In the genomic region with DNA sequence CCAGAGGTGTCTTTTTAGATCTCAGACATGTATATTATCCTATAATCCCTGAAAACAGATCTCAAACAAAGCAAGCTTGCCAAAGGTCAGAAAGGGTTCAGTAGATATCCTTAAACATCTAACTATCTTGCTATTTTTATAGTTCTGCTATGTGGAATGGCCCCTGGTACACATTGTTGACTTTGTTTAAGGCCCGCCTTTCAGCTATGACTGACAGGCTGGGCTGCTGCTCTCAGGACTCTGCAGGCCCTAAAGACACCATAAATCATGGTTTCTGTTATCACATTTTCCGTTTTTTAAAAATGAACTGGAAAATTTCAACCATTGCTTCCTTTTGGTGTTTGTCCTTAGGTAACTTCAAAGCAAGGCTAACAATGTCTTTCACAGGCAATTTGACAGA, we compare ENCODE assay signal across 16 mouse cellular contexts.
DNase-seq lines count a peak whose midpoint lies in the region; ATAC-seq and TF ChIP-seq lines count a peak whose summit lies in the region.
"Had no signal": no experiment of that assay in that cellular context is flagged by ENCODE, and none has a peak within 500 bp of the region (broad histone marks: within the 10 kb centered on the region; RNA-seq: fewer than 3 reads in every experiment).

No protein-coding gene starts in this region.

- no peak for DNase-seq in hindbrain, postnatal 0 days (ENCODE audit: low spot score)
- no peak for DNase-seq in hindbrain, embryonic 14.5 days (ENCODE audit: low spot score)
- no peak for DNase-seq in midbrain, embryonic 10.5 days (ENCODE audit: low spot score)
- no peak for DNase-seq in right cerebral cortex, postnatal 4 days
- no peak for DNase-seq in adipocyte (ENCODE audit: low spot score)
- DNase-seq: heart, postnatal 36 days; kidney, adult 18-20 months; thymus, postnatal 14 days had no signal

- H3K27ac ChIP-seq in hindbrain, postnatal 0 days = peak overlapping the region; percentile 9; the same call in 1 of the 2 replicates
- H3K27ac ChIP-seq in hindbrain, embryonic 14.5 days = no peak overlapping the region
- H3K27ac ChIP-seq in midbrain, embryonic 12.5 days (replicated peaks) = peak overlapping the region; percentile 75; the same call in 1 of the 2 replicates
- H3K27ac ChIP-seq in midbrain, embryonic 10.5 days (replicated peaks) = no peak overlapping the region
- H3K27ac ChIP-seq in forebrain, embryonic 15.5 days (replicated peaks) = peak overlapping the region; percentile 63; the same call in 1 of the 2 replicates
- H3K27ac ChIP-seq: embryonic facial prominence, embryonic 12.5 days; heart, embryonic 13.5 days; liver, embryonic 12.5 days; lung, embryonic 15.5 days; stomach, postnatal 0 days had no signal

- WGBS in hindbrain, postnatal 0 days = 71% methylated on average over 2 of the region's 2 CpGs
- 68% methylated on average over 2 of the region's 2 CpGs for WGBS in hindbrain, embryonic 14.5 days
- WGBS in midbrain, embryonic 12.5 days = 76% methylated on average over 2 of the region's 2 CpGs
- 84% methylated on average over 2 of the region's 2 CpGs for WGBS in midbrain, embryonic 10.5 days
- WGBS in forebrain, embryonic 15.5 days = 76% methylated on average over 2 of the region's 2 CpGs

- H3K4me3 ChIP-seq in hindbrain, postnatal 0 days (ENCODE audit: low read length) = no peak overlapping the region
- H3K4me3 ChIP-seq in hindbrain, embryonic 14.5 days (replicated peaks; ENCODE audit: low read length) = no peak overlapping the region
- no peak overlapping the region for H3K4me3 ChIP-seq in midbrain, embryonic 12.5 days
- H3K4me3 ChIP-seq in midbrain, embryonic 10.5 days = no peak overlapping the region
- no peak overlapping the region for H3K4me3 ChIP-seq in forebrain, embryonic 15.5 days
- H3K4me3 ChIP-seq: embryonic facial prominence, embryonic 12.5 days; heart, embryonic 13.5 days; liver, embryonic 12.5 days; lung, embryonic 15.5 days; neural tube, embryonic 13.5 days had no signal

- H3K27me3 ChIP-seq in hindbrain, postnatal 0 days (ENCODE audit: insufficient read depth, low read length) = no peaks in the 10 kb centered on the region
- H3K27me3 ChIP-seq in hindbrain, embryonic 14.5 days (ENCODE audit: control insufficient read depth, insufficient read depth, low read length) = no peaks in the 10 kb centered on the region
- peaks cover 11% of the 10 kb centered on the region for H3K27me3 ChIP-seq in midbrain, embryonic 12.5 days
- H3K27me3 ChIP-seq in midbrain, embryonic 10.5 days (ENCODE audit: low read depth, poor library complexity, severe bottlenecking) = peaks cover 5% of the 10 kb centered on the region; the same call in 1 of the 2 replicates
- H3K27me3 ChIP-seq in forebrain, embryonic 15.5 days = no peaks in the 10 kb centered on the region
- H3K27me3 ChIP-seq: embryonic facial prominence, embryonic 12.5 days; liver, embryonic 12.5 days; lung, embryonic 15.5 days; neural tube, embryonic 13.5 days had no signal

- H3K9me3 ChIP-seq in hindbrain, postnatal 0 days (ENCODE audit: low read length) = no peaks in the 10 kb centered on the region
- H3K9me3 ChIP-seq in hindbrain, embryonic 14.5 days (ENCODE audit: control insufficient read depth, low read length) = no peaks in the 10 kb centered on the region
- H3K9me3 ChIP-seq in midbrain, embryonic 12.5 days = no peaks in the 10 kb centered on the region
- H3K9me3 ChIP-seq in midbrain, embryonic 10.5 days (replicated peaks) = no peaks in the 10 kb centered on the region
- H3K9me3 ChIP-seq in forebrain, embryonic 15.5 days = no peaks in the 10 kb centered on the region
- H3K9me3 ChIP-seq: embryonic facial prominence, embryonic 12.5 days; heart, embryonic 13.5 days; liver, embryonic 12.5 days; lung, embryonic 15.5 days; neural tube, embryonic 13.5 days had no signal

- no peak overlapping the region for H3K9ac ChIP-seq in hindbrain, postnatal 0 days (replicated peaks; ENCODE audit: low read length)
- H3K9ac ChIP-seq in hindbrain, embryonic 14.5 days = no peak overlapping the region
- no peak overlapping the region for H3K9ac ChIP-seq in midbrain, embryonic 12.5 days (replicated peaks)
- H3K9ac ChIP-seq in forebrain, embryonic 15.5 days (replicated peaks) = no peak overlapping the region
- H3K9ac ChIP-seq: embryonic facial prominence, embryonic 12.5 days; heart, embryonic 13.5 days; liver, embryonic 12.5 days; lung, embryonic 15.5 days; neural tube, embryonic 13.5 days had no signal

- H3K36me3 ChIP-seq in hindbrain, postnatal 0 days (ENCODE audit: insufficient read depth, low read length) = no peaks in the 10 kb centered on the region
- no peaks in the 10 kb centered on the region for H3K36me3 ChIP-seq in hindbrain, embryonic 14.5 days (replicated peaks; ENCODE audit: control insufficient read depth, insufficient read depth)
- no peaks in the 10 kb centered on the region for H3K36me3 ChIP-seq in midbrain, embryonic 12.5 days
- H3K36me3 ChIP-seq in midbrain, embryonic 10.5 days = no peaks in the 10 kb centered on the region
- H3K36me3 ChIP-seq in forebrain, embryonic 15.5 days = no peaks in the 10 kb centered on the region
- H3K36me3 ChIP-seq: embryonic facial prominence, embryonic 12.5 days; heart, embryonic 13.5 days; liver, embryonic 12.5 days; lung, embryonic 15.5 days; neural tube, embryonic 13.5 days had no signal

- TF ChIP-seq CTCF in hindbrain, postnatal 0 days (IDR thresholded peaks at IDR 0.05; ENCODE audit: low read depth) = no peak

- no peak overlapping the region for H3K4me2 ChIP-seq in hindbrain, postnatal 0 days (ENCODE audit: low read depth, low read length)
- no peak overlapping the region for H3K4me2 ChIP-seq in hindbrain, embryonic 14.5 days (replicated peaks)
- H3K4me2 ChIP-seq in midbrain, embryonic 12.5 days (replicated peaks) = no peak overlapping the region
- H3K4me2 ChIP-seq in forebrain, embryonic 15.5 days (replicated peaks) = no peak overlapping the region
- H3K4me2 ChIP-seq: embryonic facial prominence, embryonic 12.5 days; liver, embryonic 12.5 days; neural tube, embryonic 13.5 days had no signal

- ATAC-seq in hindbrain, postnatal 0 days = no peak
- no peak for ATAC-seq in hindbrain, embryonic 14.5 days (ENCODE audit: low FRiP score)
- ATAC-seq in midbrain, embryonic 12.5 days (ENCODE audit: low FRiP score, low read depth) = no peak; the same call in 1 of the 2 replicates
- no peak for ATAC-seq in forebrain, embryonic 15.5 days (replicated peaks)
- ATAC-seq: liver, embryonic 12.5 days had no signal

- peaks cover 4% of the 10 kb centered on the region; the same call in 1 of the 2 replicates for H3K4me1 ChIP-seq in hindbrain, postnatal 0 days (ENCODE audit: insufficient read depth, low read length)
- H3K4me1 ChIP-seq in hindbrain, embryonic 14.5 days (replicated peaks; ENCODE audit: control insufficient read depth, insufficient read depth, low read length) = 0 out of 2 replicates have a peak, but pooled peaks cover 3% of the 10 kb centered on the region
- peaks cover 25% of the 10 kb centered on the region for H3K4me1 ChIP-seq in midbrain, embryonic 12.5 days
- H3K4me1 ChIP-seq in midbrain, embryonic 10.5 days = peaks cover 21% of the 10 kb centered on the region
- peaks cover 18% of the 10 kb centered on the region for H3K4me1 ChIP-seq in forebrain, embryonic 15.5 days
- H3K4me1 ChIP-seq: embryonic facial prominence, embryonic 12.5 days; liver, embryonic 12.5 days had no signal

Comparison
In these comparisons a context has a peak if more than half of its experiments do, and no peak if none do; other contexts are left out.
1. H3K27ac ChIP-seq: peak in hindbrain, postnatal 0 days (single experiment), midbrain, embryonic 12.5 days (single experiment) and forebrain, embryonic 15.5 days (single experiment); none in hindbrain, embryonic 14.5 days (single experiment) and midbrain, embryonic 10.5 days (single experiment).